Mouse (Mus musculus) cerebellum, adult (tissue): ENCODE data around the gene Insl5.

ENCODE experiments used
- ATAC-seq: cut with Nextera tagmentation; 2 replicates; pipeline ENCODE4 v1.9.2; 2017; ENCODE audit warnings: mild to moderate bottlenecking, moderate library complexity, mixed read lengths; ENCODE audit not compliant: insufficient number of reproducible peaks, low FRiP score, low TSS enrichment

The Insl5 gene

GRCm38 (mm10) chr4:103026621-103027020, at the start of gene Insl5:
Gene Insl5 (minus strand): TSS chr4:103026842.
- no peak for ATAC-seq

- no peak for ATAC-seq
Measured at GRCm38 (mm10) chr4:103070631-103071030, 44.0 kb upstream of the Insl5 start.

- no peak for ATAC-seq
Measured at GRCm38 (mm10) chr4:103067906-103068655, 41.4 kb upstream of the Insl5 start.

GRCm38 (mm10) chr4:103064976-103065375, 38.3 kb upstream of the Insl5 start:
- no peak for ATAC-seq

- ATAC-seq: no peak
Measured at GRCm38 (mm10) chr4:103064421-103064820, 37.8 kb upstream of the Insl5 start.

- no peak for ATAC-seq
Measured at GRCm38 (mm10) chr4:103056909-103057308, 30.3 kb upstream of the Insl5 start.

- ATAC-seq: no peak
Measured at GRCm38 (mm10) chr4:103048046-103048445, 21.4 kb upstream of the Insl5 start.

GRCm38 (mm10) chr4:103042997-103043396, 16.4 kb upstream of the Insl5 start:
- ATAC-seq: no peak

GRCm38 (mm10) chr4:103039838-103040191, 13.2 kb upstream of the Insl5 start:
- ATAC-seq: no peak

GRCm38 (mm10) chr4:103039103-103039837, 12.6 kb upstream of the Insl5 start:
- ATAC-seq: no peak

- ATAC-seq: no peak
Measured at GRCm38 (mm10) chr4:103028177-103029088, 1.8 kb upstream of the Insl5 start.

- ATAC-seq: no peak
Measured at GRCm38 (mm10) chr4:103027745-103028144, 1.1 kb upstream of the Insl5 start.

- ATAC-seq: no peak
Measured at GRCm38 (mm10) chr4:103013490-103013889, 13.2 kb downstream of the Insl5 start.

GRCm38 (mm10) chr4:103011823-103012222, 14.8 kb downstream of the Insl5 start:
- ATAC-seq: no peak

GRCm38 (mm10) chr4:103010734-103011133, 15.9 kb downstream of the Insl5 start:
- ATAC-seq: no peak

GRCm38 (mm10) chr4:103006943-103007418, 19.7 kb downstream of the Insl5 start:
- no peak for ATAC-seq

GRCm38 (mm10) chr4:103006266-103006665, 20.4 kb downstream of the Insl5 start:
- no peak for ATAC-seq

- ATAC-seq: no peak
Measured at GRCm38 (mm10) chr4:103005190-103005945, 21.3 kb downstream of the Insl5 start.

- ATAC-seq: no peak
Measured at GRCm38 (mm10) chr4:103004681-103005080, 22.0 kb downstream of the Insl5 start.

GRCm38 (mm10) chr4:102991685-102992084, 35.0 kb downstream of the Insl5 start:
- no peak for ATAC-seq
